Mouse (Mus musculus) erythroblast, embryonic 14.5 days (primary cell): ENCODE results near the gene Eci2.

ENCODE experiments used
- GATA1 ChIP-seq: IDR thresholded peaks from 2 replicates; pipeline ENCODE4 v1.6.1; 2012; ENCODE audit warnings: low read length, inconsistent platforms, mixed read lengths
- TAL1 ChIP-seq: IDR thresholded peaks from 3 replicates; pipeline ENCODE4 v1.6.1; 2012; ENCODE audit warnings: low read length, inconsistent platforms, mixed read lengths

DNA sequence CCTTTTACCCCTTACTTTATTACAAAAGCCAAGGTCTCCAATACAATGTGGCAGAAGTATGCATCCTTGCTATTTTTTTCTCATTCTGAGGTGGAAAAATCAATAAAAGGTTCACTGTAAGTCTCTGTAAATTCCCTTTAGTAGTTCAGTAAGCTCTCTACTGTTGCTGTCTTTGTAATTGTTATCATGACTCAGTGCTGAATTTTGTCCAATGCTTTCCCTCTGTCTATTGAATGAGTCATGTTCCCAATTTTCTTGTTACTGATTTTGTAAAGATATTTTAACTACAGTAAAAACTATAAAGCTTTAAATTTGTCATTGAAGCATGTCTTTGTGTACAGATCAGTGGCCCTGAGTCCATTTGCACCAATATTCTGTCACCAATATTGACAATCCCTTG, 84.5 kb downstream of the Eci2 start:
- TF ChIP-seq TAL1 (no peak), GATA1 (no peak)
